Mouse (Mus musculus): ENCODE measurements around the gene Ngrn. TPM values are rescaled to one million over a fixed set of nuclear protein-coding genes. Genes with fewer than 3 reads are reported as not detected.

The Ngrn gene
- polyA plus RNA-seq, 1 experiment, result 31.1 TPM

- Histone ChIP-seq H3K4me3 (ENCODE audit: insufficient read depth, poor library complexity, severe bottlenecking) (peak within 1 kb of the TSS; percentile 48), H3K79me3 (ENCODE audit: low read depth) (peaks cover 2% of the 10 kb centered on the region), H3ac (ENCODE audit: control insufficient read depth, insufficient read length, low read depth) (peak within 1 kb of the TSS; percentile 78), H3K27me3 (ENCODE audit: control insufficient read depth, insufficient read depth, insufficient read length) (no peaks in the 10 kb centered on the region), H3K36me3 (ENCODE audit: control insufficient read depth, insufficient read depth) (peaks cover 13% of the 10 kb centered on the region), H3K79me2 (ENCODE audit: control insufficient read depth, insufficient read depth) (peaks cover 14% of the 10 kb centered on the region)
- TF ChIP-seq FOSL1 (IDR thresholded peaks at IDR 0.05; ENCODE audit: insufficient read depth, low read length, poor library complexity, severe bottlenecking) (no peak), MYOG (IDR thresholded peaks at IDR 0.05; ENCODE audit: control insufficient read depth, extremely low read depth, insufficient read length) (no peak), CTCF (IDR thresholded peaks at IDR 0.05; ENCODE audit: control insufficient read depth, insufficient read depth, insufficient read length) (no peak), CEBPB (IDR thresholded peaks at IDR 0.05; ENCODE audit: low read depth) (no peak), MAX (IDR thresholded peaks at IDR 0.05) (peak; percentile 79), USF1 (IDR thresholded peaks at IDR 0.05; ENCODE audit: low read depth) (peak; percentile 94)
Observed at GRCm38 (mm10) chr7:80232489-80233029, 28.5 kb upstream of the Ngrn start, which contains the start of the genes Cib1 and Gdpgp1. Gene Cib1, minus strand, starts transcription at chr7:80232813. Gene Gdpgp1, plus strand, starts transcription at chr7:80232865.

- H3K27me3 ChIP-seq (ENCODE audit: control insufficient read depth, insufficient read depth, insufficient read length), result no peaks in the 10 kb centered on the region
- no peak for TF ChIP-seq MAX (IDR thresholded peaks at IDR 0.05)
- no peak for TF ChIP-seq CTCF (IDR thresholded peaks at IDR 0.05; ENCODE audit: control insufficient read depth, insufficient read depth, insufficient read length)
- TF ChIP-seq MYOD1 (IDR thresholded peaks at IDR 0.05; ENCODE audit: control insufficient read depth, insufficient read length, low read depth), result no peak
- no peak for TF ChIP-seq MYOG (IDR thresholded peaks at IDR 0.05; ENCODE audit: control insufficient read depth, extremely low read depth, insufficient read length)
- TF ChIP-seq CEBPB (IDR thresholded peaks at IDR 0.05; ENCODE audit: low read depth), result no peak
- TF ChIP-seq USF1 (IDR thresholded peaks at IDR 0.05; ENCODE audit: low read depth), result no peak
- no peak for TF ChIP-seq FOSL1 (IDR thresholded peaks at IDR 0.05; ENCODE audit: insufficient read depth, low read length, poor library complexity, severe bottlenecking)
Observed at GRCm38 (mm10) chr7:80233799-80234198, 27.2 kb upstream of the Ngrn start.

GRCm38 (mm10) chr7:80238542-80238941 is 22.5 kb upstream of the Ngrn start:
- H3K79me2 ChIP-seq (ENCODE audit: control insufficient read depth, insufficient read depth), result peaks cover 5% of the 10 kb centered on the region
- H3K4me3 ChIP-seq (ENCODE audit: insufficient read depth, poor library complexity, severe bottlenecking), result no peak overlapping the region
- H3K79me3 ChIP-seq (ENCODE audit: low read depth), result no peaks in the 10 kb centered on the region
- H3K27me3 ChIP-seq (ENCODE audit: control insufficient read depth, insufficient read depth, insufficient read length), result no peaks in the 10 kb centered on the region
- no peak for TF ChIP-seq CEBPB (IDR thresholded peaks at IDR 0.05; ENCODE audit: low read depth)
- TF ChIP-seq USF1 (IDR thresholded peaks at IDR 0.05; ENCODE audit: low read depth), result no peak
- no peak for TF ChIP-seq FOSL1 (IDR thresholded peaks at IDR 0.05; ENCODE audit: insufficient read depth, low read length, poor library complexity, severe bottlenecking)
- TF ChIP-seq MAX (IDR thresholded peaks at IDR 0.05), result no peak
- TF ChIP-seq MYOD1 (IDR thresholded peaks at IDR 0.05; ENCODE audit: control insufficient read depth, insufficient read length, low read depth), result no peak
- no peak for TF ChIP-seq CTCF (IDR thresholded peaks at IDR 0.05; ENCODE audit: control insufficient read depth, insufficient read depth, insufficient read length)
- TF ChIP-seq MYOG (IDR thresholded peaks at IDR 0.05; ENCODE audit: control insufficient read depth, extremely low read depth, insufficient read length), result no peak
- no peak overlapping the region for H3ac ChIP-seq (ENCODE audit: control insufficient read depth, insufficient read length, low read depth)
- no peaks in the 10 kb centered on the region for H3K36me3 ChIP-seq (ENCODE audit: control insufficient read depth, insufficient read depth)

More at GRCm38 (mm10) chr7:80233799-80234198, 27.2 kb upstream of the Ngrn start:
- H3K4me3 ChIP-seq (ENCODE audit: insufficient read depth, poor library complexity, severe bottlenecking), result no peak overlapping the region
- peaks cover under 1% of the 10 kb centered on the region for H3K36me3 ChIP-seq (ENCODE audit: control insufficient read depth, insufficient read depth)
- H3K79me3 ChIP-seq (ENCODE audit: low read depth), result peaks cover 2% of the 10 kb centered on the region
- H3K79me2 ChIP-seq (ENCODE audit: control insufficient read depth, insufficient read depth), result peaks cover 14% of the 10 kb centered on the region
- no peak overlapping the region for H3ac ChIP-seq (ENCODE audit: control insufficient read depth, insufficient read length, low read depth)

- no peak overlapping the region for H3K4me3 ChIP-seq (ENCODE audit: insufficient read depth, poor library complexity, severe bottlenecking)
- H3ac ChIP-seq (ENCODE audit: control insufficient read depth, insufficient read length, low read depth), result no peak overlapping the region
- H3K27me3 ChIP-seq (ENCODE audit: control insufficient read depth, insufficient read depth, insufficient read length), result no peaks in the 10 kb centered on the region
- TF ChIP-seq USF1 (IDR thresholded peaks at IDR 0.05; ENCODE audit: low read depth) (no peak), MYOG (IDR thresholded peaks at IDR 0.05; ENCODE audit: control insufficient read depth, extremely low read depth, insufficient read length) (no peak), MYOD1 (IDR thresholded peaks at IDR 0.05; ENCODE audit: control insufficient read depth, insufficient read length, low read depth) (no peak), CEBPB (IDR thresholded peaks at IDR 0.05; ENCODE audit: low read depth) (no peak), FOSL1 (IDR thresholded peaks at IDR 0.05; ENCODE audit: insufficient read depth, low read length, poor library complexity, severe bottlenecking) (no peak), MAX (IDR thresholded peaks at IDR 0.05) (no peak), CTCF (IDR thresholded peaks at IDR 0.05; ENCODE audit: control insufficient read depth, insufficient read depth, insufficient read length) (no peak)
- H3K79me2 ChIP-seq (ENCODE audit: control insufficient read depth, insufficient read depth), result no peaks in the 10 kb centered on the region
- no peaks in the 10 kb centered on the region for H3K79me3 ChIP-seq (ENCODE audit: low read depth)
- H3K36me3 ChIP-seq (ENCODE audit: control insufficient read depth, insufficient read depth), result no peaks in the 10 kb centered on the region
Observed at GRCm38 (mm10) chr7:80241661-80242060, 19.4 kb upstream of the Ngrn start.

- no peak overlapping the region for H3ac ChIP-seq (ENCODE audit: control insufficient read depth, insufficient read length, low read depth)
- no peaks in the 10 kb centered on the region for H3K36me3 ChIP-seq (ENCODE audit: control insufficient read depth, insufficient read depth)
- no peaks in the 10 kb centered on the region for H3K79me3 ChIP-seq (ENCODE audit: low read depth)
- H3K4me3 ChIP-seq (ENCODE audit: insufficient read depth, poor library complexity, severe bottlenecking), result no peak overlapping the region
- TF ChIP-seq CEBPB (IDR thresholded peaks at IDR 0.05; ENCODE audit: low read depth) (no peak), USF1 (IDR thresholded peaks at IDR 0.05; ENCODE audit: low read depth) (no peak), MYOG (IDR thresholded peaks at IDR 0.05; ENCODE audit: control insufficient read depth, extremely low read depth, insufficient read length) (no peak), CTCF (IDR thresholded peaks at IDR 0.05; ENCODE audit: control insufficient read depth, insufficient read depth, insufficient read length) (no peak), FOSL1 (IDR thresholded peaks at IDR 0.05; ENCODE audit: insufficient read depth, low read length, poor library complexity, severe bottlenecking) (no peak), MAX (IDR thresholded peaks at IDR 0.05) (no peak), MYOD1 (IDR thresholded peaks at IDR 0.05; ENCODE audit: control insufficient read depth, insufficient read length, low read depth) (no peak)
- H3K27me3 ChIP-seq (ENCODE audit: control insufficient read depth, insufficient read depth, insufficient read length), result no peaks in the 10 kb centered on the region
- H3K79me2 ChIP-seq (ENCODE audit: control insufficient read depth, insufficient read depth), result no peaks in the 10 kb centered on the region
Observed at GRCm38 (mm10) chr7:80244851-80245250, 16.2 kb upstream of the Ngrn start.

All from C2C12 (cell line).